Mouse (Mus musculus): ENCODE measurements at regions not wholly inside any gene's neighbourhood (a gene's known extent, or its start where the extent isn't known, plus 50 kb on each side); places are given as distances from the start of the nearest gene placed in this dataset.

- DNase-seq (ENCODE audit: low spot score): no peak
- Histone ChIP-seq H3K4me3 (no peak overlapping the region), H3K27me3 (ENCODE audit: low read depth, poor library complexity, severe bottlenecking) (peaks cover 82% of the 10 kb centered on the region), H3K4me1 (peaks cover 24% of the 10 kb centered on the region), H3K9me3 (replicated peaks) (no peaks in the 10 kb centered on the region), H3K27ac (replicated peaks) (no peak overlapping the region), H3K36me3 (no peaks in the 10 kb centered on the region)
- 94% methylated on average over 8 of the region's 8 CpGs for WGBS
These were observed 110.6 kb downstream of the Gm826 start for GRCm38 (mm10) chr2:160223366-160223765.

- whole genome bisulfite sequencing: 46% methylated on average over 11 of the region's 11 CpGs
These were observed 112.2 kb downstream of the Gm826 start for GRCm38 (mm10) chr2:160221772-160222171.

GRCm38 (mm10) chr2:160220562-160221021, 113.4 kb downstream of the Gm826 start:
- DNase-seq (ENCODE audit: low spot score): peak; percentile 43
- H3K27ac ChIP-seq (replicated peaks): no peak overlapping the region
- H3K27me3 ChIP-seq (ENCODE audit: low read depth, poor library complexity, severe bottlenecking): peaks cover 77% of the 10 kb centered on the region
- 21% methylated on average over 7 of the region's 7 CpGs for WGBS
- H3K4me1 ChIP-seq: peaks cover 24% of the 10 kb centered on the region
- no peaks in the 10 kb centered on the region for H3K9me3 ChIP-seq (replicated peaks)
- no peak overlapping the region for H3K4me3 ChIP-seq
- no peaks in the 10 kb centered on the region for H3K36me3 ChIP-seq

More at GRCm38 (mm10) chr2:160221772-160222171, 112.2 kb downstream of the Gm826 start:
- Histone ChIP-seq H3K4me1 (peaks cover 24% of the 10 kb centered on the region), H3K36me3 (no peaks in the 10 kb centered on the region), H3K27ac (replicated peaks) (no peak overlapping the region), H3K27me3 (ENCODE audit: low read depth, poor library complexity, severe bottlenecking) (peaks cover 82% of the 10 kb centered on the region), H3K9me3 (replicated peaks) (no peaks in the 10 kb centered on the region), H3K4me3 (no peak overlapping the region)
- DNase-seq (ENCODE audit: low spot score): no peak

DNA sequence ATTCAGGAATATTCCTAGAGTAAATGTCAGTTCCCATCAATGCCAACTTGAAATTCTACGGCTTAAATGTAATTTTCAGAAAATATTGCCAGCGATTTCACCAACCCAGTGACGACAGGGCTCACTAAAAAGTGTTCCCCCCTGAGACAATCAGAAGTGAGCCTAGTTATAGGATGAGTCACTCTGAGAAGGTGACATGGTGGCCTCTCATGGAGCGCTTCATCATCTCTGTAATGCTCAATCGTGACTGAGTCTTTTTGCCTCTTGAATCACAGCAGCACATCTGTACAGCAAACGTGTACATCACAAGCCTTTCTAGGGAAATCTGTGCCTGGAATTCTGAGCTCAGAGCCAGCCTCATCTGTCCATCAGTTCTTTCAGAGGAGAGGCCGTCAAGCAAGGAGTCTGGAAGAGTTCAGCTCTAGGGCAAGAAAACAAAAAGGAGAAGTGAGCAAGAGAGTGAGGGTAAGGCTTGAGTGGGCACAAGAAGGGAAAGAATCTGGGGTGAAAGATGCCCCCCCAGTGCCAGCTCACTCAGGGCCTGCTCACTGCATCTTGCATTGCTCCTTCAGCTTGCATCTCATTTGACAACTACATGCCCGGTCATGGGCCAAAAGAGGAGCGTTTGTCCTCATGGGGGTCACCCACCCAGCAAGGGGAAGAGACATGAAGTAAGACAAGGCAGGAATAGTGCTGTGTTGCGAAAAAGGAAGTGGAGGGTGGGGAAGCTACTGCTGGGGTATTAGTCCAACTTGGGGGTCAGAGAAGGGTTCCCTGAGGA, 119.7 kb downstream of the Gm826 start:
- WGBS: 86% methylated on average over 10 of the region's 10 CpGs
- no peak for DNase-seq (ENCODE audit: low spot score)
- Histone ChIP-seq H3K4me3 (no peak overlapping the region), H3K9me3 (replicated peaks) (no peaks in the 10 kb centered on the region), H3K4me1 (no peaks in the 10 kb centered on the region), H3K27me3 (ENCODE audit: low read depth, poor library complexity, severe bottlenecking) (peaks cover 32% of the 10 kb centered on the region), H3K36me3 (no peaks in the 10 kb centered on the region), H3K27ac (replicated peaks) (no peak overlapping the region)

GRCm38 (mm10) chr2:160210507-160210906, 123.5 kb downstream of the Gm826 start:
- Histone ChIP-seq H3K9me3 (replicated peaks) (no peaks in the 10 kb centered on the region), H3K27me3 (ENCODE audit: low read depth, poor library complexity, severe bottlenecking) (peaks cover 9% of the 10 kb centered on the region; the same call in 1 of the 2 replicates), H3K27ac (replicated peaks) (no peak overlapping the region), H3K36me3 (no peaks in the 10 kb centered on the region), H3K4me3 (no peak overlapping the region), H3K4me1 (no peaks in the 10 kb centered on the region)
- no peak for DNase-seq (ENCODE audit: low spot score)
- WGBS: 75% methylated on average over 3 of the region's 3 CpGs

DNA sequence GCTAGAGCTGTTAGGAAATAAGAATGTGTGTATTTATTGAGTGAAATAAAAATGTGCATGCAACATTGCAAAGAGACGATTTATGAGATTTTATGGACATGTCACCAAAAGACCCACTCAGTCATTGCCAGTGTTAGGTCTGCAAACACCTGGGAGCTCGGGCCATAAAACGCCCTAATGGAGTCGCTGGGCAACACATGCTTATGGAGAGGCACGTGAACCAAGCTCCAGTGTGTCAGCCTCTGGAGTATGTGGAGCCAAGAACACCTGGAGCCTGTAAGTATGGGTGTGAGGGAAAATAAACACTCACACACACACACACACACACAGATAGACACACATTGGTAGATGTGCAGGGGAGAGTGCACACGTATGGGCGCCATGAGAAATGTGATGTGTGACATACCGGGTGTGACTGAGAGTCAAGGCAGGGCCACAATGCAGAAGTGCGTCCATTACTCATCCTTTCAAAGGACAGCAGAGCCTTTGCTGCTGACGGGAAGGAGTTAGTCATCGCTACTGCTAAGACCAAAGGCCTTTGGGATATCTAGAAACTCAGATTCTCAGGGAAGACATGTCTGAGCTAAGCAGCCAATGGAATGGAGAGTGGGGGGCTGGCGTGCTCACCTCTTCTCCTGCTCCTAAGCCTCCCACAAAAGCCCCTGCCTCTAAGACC, 124.2 kb downstream of the Gm826 start:
- no peaks in the 10 kb centered on the region for H3K36me3 ChIP-seq
- peaks cover 6% of the 10 kb centered on the region; the same call in 1 of the 2 replicates for H3K27me3 ChIP-seq (ENCODE audit: low read depth, poor library complexity, severe bottlenecking)
- no peak overlapping the region for H3K27ac ChIP-seq (replicated peaks)
- no peaks in the 10 kb centered on the region for H3K4me1 ChIP-seq
- 91% methylated on average over 12 of the region's 12 CpGs for WGBS
- no peak for DNase-seq (ENCODE audit: low spot score)
- no peaks in the 10 kb centered on the region for H3K9me3 ChIP-seq (replicated peaks)
- H3K4me3 ChIP-seq: no peak overlapping the region

GRCm38 (mm10) chr2:160208295-160208694, 125.7 kb downstream of the Gm826 start:
- 85% methylated on average over 3 of the region's 3 CpGs for WGBS
- Histone ChIP-seq H3K36me3 (no peaks in the 10 kb centered on the region), H3K27me3 (ENCODE audit: low read depth, poor library complexity, severe bottlenecking) (no peaks in the 10 kb centered on the region; the same call in 1 of the 2 replicates), H3K4me3 (no peak overlapping the region), H3K4me1 (no peaks in the 10 kb centered on the region), H3K27ac (replicated peaks) (no peak overlapping the region), H3K9me3 (replicated peaks) (no peaks in the 10 kb centered on the region)
- no peak for DNase-seq (ENCODE audit: low spot score)

GRCm38 (mm10) chr2:160207226-160207625, 126.7 kb downstream of the Gm826 start:
- no peak for DNase-seq (ENCODE audit: low spot score)
- Histone ChIP-seq H3K27ac (replicated peaks) (no peak overlapping the region), H3K4me3 (no peak overlapping the region), H3K36me3 (no peaks in the 10 kb centered on the region), H3K4me1 (no peaks in the 10 kb centered on the region), H3K27me3 (ENCODE audit: low read depth, poor library complexity, severe bottlenecking) (no peaks in the 10 kb centered on the region; the same call in 1 of the 2 replicates), H3K9me3 (replicated peaks) (no peaks in the 10 kb centered on the region)
- 77% methylated on average over 4 of the region's 4 CpGs for WGBS

DNA sequence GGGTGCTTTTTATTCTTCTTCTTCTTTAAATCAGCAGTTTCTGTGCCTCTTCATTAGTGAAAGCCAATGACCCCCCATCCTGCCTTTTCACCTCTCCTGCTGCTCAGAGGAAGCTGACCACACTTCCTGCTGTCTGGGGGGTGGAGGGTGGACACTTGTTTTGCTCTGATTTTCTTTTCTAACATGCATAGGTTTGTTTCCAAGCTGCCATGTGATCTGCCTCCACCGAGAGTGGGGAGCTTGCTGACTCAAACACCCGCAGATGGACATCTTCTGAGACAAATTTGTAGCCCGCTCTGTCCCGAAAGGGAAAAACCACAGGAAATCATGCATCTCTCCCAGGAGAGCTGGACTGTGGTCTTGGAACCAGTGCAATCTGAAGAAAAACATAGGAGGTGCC, 141.3 kb downstream of the Gm826 start:
- Histone ChIP-seq H3K27me3 (ENCODE audit: low read depth, poor library complexity, severe bottlenecking) (no peaks in the 10 kb centered on the region), H3K4me1 (no peaks in the 10 kb centered on the region), H3K36me3 (no peaks in the 10 kb centered on the region), H3K9me3 (replicated peaks) (no peaks in the 10 kb centered on the region), H3K4me3 (no peak overlapping the region), H3K27ac (replicated peaks) (no peak overlapping the region)
- WGBS: 82% methylated on average over 4 of the region's 4 CpGs
- no peak for DNase-seq (ENCODE audit: low spot score)

DNA sequence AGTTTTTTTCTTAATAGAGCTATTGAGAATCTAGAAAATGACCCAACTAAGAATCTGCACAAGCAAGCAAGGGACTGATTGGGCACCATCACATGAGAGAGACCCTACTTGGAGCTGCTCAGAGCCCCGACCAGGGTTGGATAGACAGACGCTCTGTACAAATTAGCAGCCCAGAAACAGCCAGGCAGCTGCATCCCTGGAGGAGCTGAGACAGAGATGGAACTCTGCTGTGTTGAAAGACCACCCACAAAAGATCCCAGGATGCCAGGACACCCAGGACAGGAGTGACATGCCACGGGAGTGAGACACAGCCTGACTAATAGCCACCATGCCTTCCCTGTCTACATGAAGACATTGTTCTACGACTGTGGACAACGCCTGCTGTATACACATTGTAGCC, 147.9 kb downstream of the Gm826 start:
- H3K9me3 ChIP-seq (replicated peaks): no peaks in the 10 kb centered on the region
- H3K27me3 ChIP-seq (ENCODE audit: low read depth, poor library complexity, severe bottlenecking): no peaks in the 10 kb centered on the region
- H3K4me1 ChIP-seq: no peaks in the 10 kb centered on the region
- no peak overlapping the region for H3K27ac ChIP-seq (replicated peaks)
- no peaks in the 10 kb centered on the region for H3K36me3 ChIP-seq
- H3K4me3 ChIP-seq: no peak overlapping the region
- 81% methylated on average over 5 of the region's 5 CpGs for WGBS
- no peak for DNase-seq (ENCODE audit: low spot score)

DNA sequence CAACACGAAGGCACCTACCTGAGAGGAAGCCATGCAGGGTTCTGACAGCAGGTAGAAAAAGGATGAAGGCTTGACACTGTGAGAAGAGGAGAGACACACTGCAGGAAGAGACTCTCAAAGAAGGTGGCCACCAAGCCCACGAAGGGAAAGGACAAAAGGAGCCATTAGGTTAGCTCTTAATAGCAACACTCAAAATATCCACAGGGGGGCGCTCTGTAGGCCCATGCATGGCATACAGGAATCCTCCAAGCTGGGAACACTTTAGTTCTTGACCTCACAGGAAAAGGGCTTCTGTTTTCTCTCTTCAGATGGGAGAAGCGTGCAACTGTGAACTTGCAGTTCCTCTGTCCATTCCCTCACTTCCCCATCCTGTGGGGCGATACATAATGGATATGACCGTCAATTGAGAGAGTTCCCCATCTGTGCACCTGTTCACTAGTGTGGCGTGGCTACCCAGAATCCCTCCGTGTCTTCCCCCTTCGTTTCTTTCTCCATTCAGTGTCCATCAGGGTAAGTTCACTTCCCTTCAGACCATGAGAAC, 162.9 kb downstream of the Gm826 start:
- Histone ChIP-seq H3K36me3 (no peaks in the 10 kb centered on the region), H3K9me3 (replicated peaks) (no peaks in the 10 kb centered on the region)
- 73% methylated on average over 9 of the region's 9 CpGs for WGBS

DNA sequence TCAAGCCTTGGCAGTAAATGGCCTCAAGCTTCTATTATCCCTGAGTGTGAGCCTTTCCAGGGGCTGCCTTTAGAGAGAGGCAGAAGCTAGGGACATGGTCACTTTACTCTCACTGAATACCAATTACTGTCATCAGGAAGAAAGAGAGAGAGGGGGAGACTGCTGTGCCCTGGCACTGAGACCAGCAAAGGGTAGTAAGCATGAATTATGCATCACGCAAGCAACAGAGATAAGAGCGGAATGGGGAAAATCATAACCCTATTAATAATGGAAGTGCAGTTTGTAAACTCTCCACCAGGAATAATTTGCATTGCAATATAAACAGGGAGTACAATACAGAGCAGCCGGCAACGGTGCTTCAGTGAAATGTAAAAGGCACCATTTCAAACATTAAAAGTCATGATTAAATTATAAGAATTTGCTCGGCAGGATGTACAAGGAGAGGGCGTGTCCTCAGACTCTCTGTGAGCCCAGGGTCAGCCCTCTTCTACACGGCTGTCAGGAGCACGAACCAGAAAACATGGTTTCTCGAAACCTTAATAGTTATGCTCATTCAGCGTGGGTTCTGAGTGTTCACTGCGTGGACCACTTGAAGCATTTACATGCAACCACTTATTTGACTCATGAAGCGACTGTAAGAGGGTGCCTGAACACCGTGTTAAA, 175.2 kb downstream of the Gm826 start:
- Histone ChIP-seq H3K4me1 (no peaks in the 10 kb centered on the region), H3K9me3 (replicated peaks) (no peaks in the 10 kb centered on the region), H3K36me3 (no peaks in the 10 kb centered on the region), H3K27ac (replicated peaks) (no peak overlapping the region), H3K27me3 (ENCODE audit: low read depth, poor library complexity, severe bottlenecking) (no peaks in the 10 kb centered on the region), H3K4me3 (no peak overlapping the region)
- no peak for DNase-seq (ENCODE audit: low spot score)
- WGBS: 90% methylated on average over 13 of the region's 13 CpGs

More for the DNA sequence above, 162.9 kb downstream of the Gm826 start:
- H3K4me1 ChIP-seq: no peaks in the 10 kb centered on the region
- DNase-seq (ENCODE audit: low spot score): no peak
- H3K27ac ChIP-seq (replicated peaks): no peak overlapping the region
- H3K4me3 ChIP-seq: no peak overlapping the region
- no peaks in the 10 kb centered on the region for H3K27me3 ChIP-seq (ENCODE audit: low read depth, poor library complexity, severe bottlenecking)
